In genomic region chr2:146681979-146682378, GRCm38 (mm10) we compare ENCODE assay signal across 19 mouse cellular contexts.
"Had no signal": no experiment of that assay in that cellular context is flagged by ENCODE, and none has a peak within 500 bp of the region (broad histone marks: within the 10 kb centered on the region; RNA-seq: fewer than 3 reads in every experiment).

No protein-coding gene starts in this region.

- H3K9ac ChIP-seq: liver, embryonic 14.5 days; midbrain, embryonic 13.5 days; neural tube, embryonic 13.5 days; neural tube, embryonic 15.5 days; stomach, embryonic 15.5 days had no signal

- H3K36me3 ChIP-seq: midbrain, embryonic 10.5 days; midbrain, embryonic 13.5 days; neural tube, embryonic 13.5 days; neural tube, embryonic 15.5 days; stomach, embryonic 15.5 days had no signal

- H3K27ac ChIP-seq: liver, embryonic 14.5 days; midbrain, embryonic 10.5 days; midbrain, embryonic 13.5 days; neural tube, embryonic 13.5 days; neural tube, embryonic 15.5 days; stomach, embryonic 15.5 days had no signal

- H3K4me1 ChIP-seq: midbrain, embryonic 10.5 days; midbrain, embryonic 13.5 days; neural tube, embryonic 15.5 days; stomach, embryonic 15.5 days had no signal

- H3K9me3 ChIP-seq: midbrain, embryonic 10.5 days; midbrain, embryonic 13.5 days; neural tube, embryonic 13.5 days; neural tube, embryonic 15.5 days; stomach, embryonic 15.5 days had no signal

- ATAC-seq: midbrain, embryonic 13.5 days; midbrain, embryonic 16.5 days had no signal

- H3K27me3 ChIP-seq: neural tube, embryonic 13.5 days; neural tube, embryonic 15.5 days; stomach, embryonic 15.5 days had no signal

- H3K4me2 ChIP-seq: midbrain, embryonic 13.5 days; neural tube, embryonic 13.5 days; neural tube, embryonic 15.5 days; stomach, embryonic 15.5 days had no signal

- DNase-seq: lung, adult 2 months; lung, postnatal 10 days; lung, postnatal 4 days; retina, postnatal 1 day; right cerebral cortex, adult 18-20 months; right cerebral cortex, postnatal 25 days; right cerebral cortex, postnatal 4 days; spleen, adult 18-20 months; thymus, adult 2 months; thymus, postnatal 25 days; thymus, postnatal 4 days had no signal

- H3K4me3 ChIP-seq: midbrain, embryonic 10.5 days; midbrain, embryonic 13.5 days; myocyte; neural tube, embryonic 13.5 days; neural tube, embryonic 15.5 days; stomach, embryonic 15.5 days had no signal
